Mouse (Mus musculus) neural tube, postnatal 0 days (tissue): Measurements from ENCODE around the gene Abcc3. TPM values are rescaled to one million over a fixed set of nuclear protein-coding genes. Genes with fewer than 3 reads are reported as not detected.

Source experiments
- polyA plus RNA-seq: library from polyadenylated mRNA; unstranded; fragments of >200 nt; fragmentation: Nextera tagmentation; extraction: Ambion mirVana; gene quantifications from 2 replicates; pipeline ENCODE4 v1.2.1, GENCODE M21; 2015

The Abcc3 gene
- polyA plus RNA-seq = 2.4 and 4.7 TPM in 2 replicates

GRCm38 (mm10) chr11:94392672-94393109 lies at the start of gene Abcc3:
TSS of gene Abcc3 (minus strand) at chr11:94392997.

DNA sequence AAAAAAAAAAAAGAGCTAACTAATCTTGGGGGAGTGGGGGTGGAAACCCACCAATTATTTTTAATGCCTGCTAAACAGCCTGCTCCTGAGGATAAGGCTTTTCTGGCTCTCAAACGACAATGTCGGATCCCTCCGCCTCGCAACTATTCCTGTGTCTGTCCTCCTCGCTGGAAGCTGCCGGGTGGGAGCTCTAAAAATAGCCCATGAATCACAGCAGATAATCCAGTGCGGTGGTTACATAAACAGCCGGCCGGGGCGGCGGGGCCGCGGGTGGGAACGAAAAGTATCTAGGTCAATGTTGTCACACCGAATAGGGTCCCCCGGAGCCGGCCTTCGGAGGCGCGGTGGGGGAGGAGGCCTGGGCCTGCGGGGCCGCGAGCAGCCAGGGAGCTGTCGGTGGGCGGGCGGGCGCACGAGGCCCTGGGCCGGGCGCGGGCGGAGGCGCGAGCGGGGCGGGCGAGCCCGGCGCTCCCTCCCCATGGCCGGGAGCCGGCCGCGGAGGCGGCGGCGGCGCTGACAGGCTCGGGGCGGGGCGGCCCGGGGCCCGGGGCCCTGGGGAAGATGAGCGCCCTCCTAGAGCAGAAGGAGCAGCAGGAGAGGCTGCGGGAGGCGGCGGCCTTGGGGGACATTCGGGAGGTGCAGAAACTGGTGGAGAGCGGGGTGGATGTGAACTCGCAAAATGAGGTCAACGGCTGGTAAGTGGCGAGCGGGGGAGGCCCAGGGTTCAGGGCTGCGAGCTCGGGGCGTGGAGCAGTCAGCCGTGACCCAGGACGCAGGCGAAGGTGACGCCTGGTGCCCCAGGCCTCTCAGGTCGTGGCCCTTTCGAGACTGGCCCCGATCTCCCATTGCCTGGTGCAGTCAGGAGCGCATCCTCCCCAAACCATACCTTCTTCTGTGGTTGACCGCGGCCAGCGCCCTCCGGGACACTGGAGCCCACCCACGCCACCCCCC lies 64.8 kb downstream of the Abcc3 start, which contains the start of gene Ankrd40:
Gene Ankrd40 (plus strand): TSS at position 309 of the 951 bp plus-strand sequence.

DNA sequence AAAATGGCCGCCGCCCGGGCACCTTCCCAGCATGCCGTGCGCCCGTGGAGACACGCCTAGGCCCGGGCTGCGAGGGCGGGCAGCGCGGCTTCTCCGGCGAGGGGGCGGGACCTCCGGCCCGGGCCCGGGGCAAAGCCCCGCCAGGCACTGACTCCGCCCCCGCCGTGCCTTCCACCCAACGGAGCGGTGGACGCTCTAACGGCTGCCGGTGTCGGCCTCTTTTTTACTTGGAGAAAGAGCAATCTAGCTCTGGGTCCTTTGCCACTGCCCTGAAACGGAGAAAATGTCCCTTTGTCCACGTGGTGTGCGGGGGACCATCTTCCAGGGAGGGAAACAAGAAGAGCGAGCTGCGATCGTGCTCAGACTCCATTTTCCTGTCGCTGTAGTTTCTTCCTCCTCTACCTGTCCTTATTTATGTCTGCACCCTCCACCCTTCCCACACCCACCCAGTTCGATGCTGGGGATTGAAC lies 70.8 kb downstream of the Abcc3 start, which contains the start of gene Luc7l3:
Gene Luc7l3 (minus strand): TSS at position 58 of the 470 bp plus-strand sequence.

Other genes with a start within 250 kb of the Abcc3 start
- gene Tob1, start 181.5 kb downstream of the Abcc3 start, polyA plus RNA-seq = 33.6 and 34.4 TPM in 2 replicates
- gene Wfikkn2, start 147.0 kb downstream of the Abcc3 start, polyA plus RNA-seq = 1.9 and 2.6 TPM in 2 replicates
- gene Gm21885, start 111.1 kb downstream of the Abcc3 start, polyA plus RNA-seq = not detected in 2 replicates
- 95.4 and 99.3 TPM in 2 replicates for gene Luc7l3, start 71.0 kb downstream of the Abcc3 start, polyA plus RNA-seq
- 23.5 and 24.0 TPM in 2 replicates for gene Ankrd40, start 65.0 kb downstream of the Abcc3 start, polyA plus RNA-seq
- gene Cacna1g, start 81.2 kb upstream of the Abcc3 start, polyA plus RNA-seq = 11.5 and 19.1 TPM in 2 replicates
- 0.97 and 1.2 TPM in 2 replicates for gene Spata20, start 93.2 kb upstream of the Abcc3 start, polyA plus RNA-seq
- 1.8 and 2.5 TPM in 2 replicates for gene Epn3, start 107.0 kb upstream of the Abcc3 start, polyA plus RNA-seq
- 0.75 and 0.98 TPM in 2 replicates for gene Mycbpap, start 128.7 kb upstream of the Abcc3 start, polyA plus RNA-seq
- 9.7 and 12.6 TPM in 2 replicates for gene Rsad1, start 156.3 kb upstream of the Abcc3 start, polyA plus RNA-seq
- 2.3 TPM in 2 replicates for gene Chad, start 172.1 kb upstream of the Abcc3 start, polyA plus RNA-seq
- gene Acsf2, start 208.9 kb upstream of the Abcc3 start, polyA plus RNA-seq = 2.7 and 3.6 TPM in 2 replicates
- 110 and 117 TPM in 2 replicates for gene Lrrc59, start 236.8 kb upstream of the Abcc3 start, polyA plus RNA-seq